Mouse (Mus musculus) heart, postnatal 14 days (tissue): ENCODE measurements around the gene Gng7. TPM values are rescaled to one million over a fixed set of nuclear protein-coding genes. Genes with fewer than 3 reads are reported as not detected.
A peak's percentile ranks its signal among the peaks of the same experiment; 100 is the strongest.

ENCODE experiments used
- DNase-seq, 2 experiments: peaks; one replicate each; pipeline ENCODE4 v3.0.0; 2021 to 2022
- intact Hi-C: fragments of 180-260 bp; cut with DNase I; formaldehyde crosslinking; loops from one replicate; pipeline ENCODE4 v1.15.1; 2025
- total RNA-seq, 2 experiments: library from RNA; stranded (reverse); gene quantifications; 2 replicates each; pipeline ENCODE4 v1.2.3; 2021

The Gng7 gene
- total RNA-seq, 2 experiments from 2014 or later = 0.27 to 0.31 TPM

- DNase-seq = no peak
- intact Hi-C loops = no loop called here
Observed at GRCm38 (mm10) chr10:80904709-80905108, 110.0 kb downstream of the Gng7 start.

GRCm38 (mm10) chr10:80904004-80904693 is 110.6 kb downstream of the Gng7 start:
- intact Hi-C loops = no loop called here
- DNase-seq = no peak

DNA sequence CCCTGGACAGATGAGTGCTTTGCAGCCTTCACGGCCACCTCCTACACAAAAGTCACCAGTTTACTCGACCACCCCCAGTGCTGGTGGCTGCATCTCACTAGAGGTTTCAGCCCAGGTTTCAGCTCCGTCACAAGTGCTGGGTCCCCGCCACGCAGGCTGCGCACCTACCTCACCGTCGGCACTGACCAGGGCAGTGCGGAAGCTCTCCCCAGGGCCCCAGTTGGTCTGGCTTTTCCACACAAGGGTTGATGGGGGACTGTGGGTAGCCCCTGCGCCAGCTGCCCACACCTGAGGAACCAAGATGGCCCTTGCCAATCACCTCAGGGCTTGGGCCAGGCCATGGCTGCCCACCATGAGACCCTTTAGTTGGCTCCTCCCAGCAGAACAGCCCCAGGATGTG is 111.5 kb downstream of the Gng7 start:
- intact Hi-C loops = no loop called here
- DNase-seq = no peak

GRCm38 (mm10) chr10:80902273-80902940 is 112.3 kb downstream of the Gng7 start:
- no peak for DNase-seq
- intact Hi-C loops = no loop called here

- intact Hi-C loops = no loop called here
- DNase-seq = no peak
Observed at GRCm38 (mm10) chr10:80901409-80902272, 113.1 kb downstream of the Gng7 start.

DNA sequence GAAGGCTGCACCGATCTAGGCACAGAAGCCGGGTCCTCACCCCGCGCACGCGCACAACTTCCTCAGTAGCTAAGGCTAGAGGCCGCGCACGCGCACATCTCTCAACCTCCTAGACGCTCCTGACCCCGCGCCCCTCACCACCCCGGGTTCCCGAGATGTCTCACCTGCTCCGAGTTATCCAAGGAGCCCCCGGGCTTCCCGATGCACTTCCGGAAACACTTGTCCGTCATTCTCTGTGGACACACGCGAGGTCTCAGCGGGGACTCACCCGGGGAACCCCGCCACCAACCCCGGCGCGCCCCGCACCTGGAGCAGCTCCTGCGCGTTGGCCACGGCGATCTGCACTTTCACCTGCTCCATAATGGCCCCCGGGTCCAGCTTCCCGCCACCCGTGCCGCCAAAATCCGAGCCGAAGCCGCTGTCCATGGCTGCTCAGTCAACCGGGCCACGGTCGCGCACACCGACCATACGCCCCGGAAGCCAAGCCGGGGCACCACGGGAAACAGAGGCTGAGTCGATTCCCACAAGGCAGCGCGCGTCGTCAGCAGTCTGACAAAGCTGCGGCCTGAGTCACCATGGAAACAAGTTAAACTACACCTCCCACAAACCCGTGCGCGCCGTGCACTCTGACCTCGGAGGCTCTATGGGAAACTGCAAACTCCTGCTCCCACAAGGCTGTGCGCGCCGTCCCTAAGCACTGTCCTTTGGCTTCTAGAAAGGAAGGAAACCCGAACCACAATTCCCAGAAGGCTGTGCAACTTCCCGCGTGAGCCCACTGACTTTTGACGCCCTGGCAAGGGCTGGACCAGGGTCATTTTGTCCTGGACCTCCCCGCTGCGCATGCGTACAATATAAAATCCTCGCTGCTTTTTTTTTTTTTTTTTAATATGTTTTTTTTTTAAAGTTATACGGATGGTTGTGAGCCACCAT is 114.2 kb downstream of the Gng7 start, which contains the start of gene Timm13:
Gene Timm13 (minus strand): TSS at position 652 of the 930 bp plus-strand sequence.
- DNase-seq = peak; percentile 95
- intact Hi-C loops = no loop called here

DNA sequence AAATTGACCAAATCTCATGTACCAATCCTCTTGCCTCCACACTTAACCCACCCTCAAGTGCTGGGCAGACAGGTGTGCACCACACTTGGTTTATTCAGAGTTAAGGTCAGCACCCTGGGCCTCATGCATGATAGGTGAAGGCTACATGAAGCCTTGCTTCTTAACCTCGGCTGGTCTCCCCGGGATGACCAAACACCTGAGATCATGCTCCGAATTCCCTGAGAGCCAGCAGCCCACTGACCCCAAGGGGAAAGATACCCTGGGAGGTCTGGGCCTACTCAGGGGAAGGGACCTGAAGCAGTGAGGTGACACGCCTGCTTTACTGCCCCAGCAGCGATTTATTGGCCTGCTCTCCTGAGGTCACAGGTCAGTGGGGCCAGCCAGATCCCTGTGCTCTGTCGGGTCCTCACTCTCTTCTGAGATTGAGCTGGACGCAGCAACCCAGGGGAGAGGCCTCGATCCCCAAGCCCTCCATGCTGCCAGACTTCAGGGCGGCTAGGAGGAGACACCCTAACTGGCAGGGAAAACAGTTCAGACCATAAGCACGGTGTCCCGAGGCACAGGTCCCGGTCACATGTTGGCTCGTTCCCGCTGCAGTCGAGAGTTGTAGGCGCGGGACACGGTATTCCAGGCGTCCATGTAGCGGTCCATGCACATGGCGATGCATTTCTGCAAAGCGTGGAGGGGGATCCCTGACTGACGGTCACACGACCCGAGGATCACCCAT is 115.0 kb downstream of the Gng7 start:
- DNase-seq = no peak
- intact Hi-C loops = no loop called here

- intact Hi-C loops = no loop called here
Observed at GRCm38 (mm10) chr10:80899074-80899473, 115.7 kb downstream of the Gng7 start.

More at GRCm38 (mm10) chr10:80899074-80899473, 115.7 kb downstream of the Gng7 start:
- no peak for DNase-seq

Other genes with a start within 250 kb of the Gng7 start
- gene Sf3a2, start 216.7 kb downstream of the Gng7 start, total RNA-seq = 10 to 100 TPM; 27.0 to 31.6 TPM
- 10 to 100 TPM; 35.7 to 36.3 TPM for gene Plekhj1, start 216.3 kb downstream of the Gng7 start, total RNA-seq
- gene Amh, start 209.7 kb downstream of the Gng7 start, total RNA-seq = under 1 TPM; 0.56 to 0.65 TPM
- gene Jsrp1, start 201.4 kb downstream of the Gng7 start, total RNA-seq = not detected
- gene Oaz1, start 188.3 kb downstream of the Gng7 start, total RNA-seq = 100 to 1,000 TPM; 893 to 962 TPM
- gene Lingo3, start 170.9 kb downstream of the Gng7 start, total RNA-seq = 1 to 10 TPM; 4.2 to 5.7 TPM
- 10 to 100 TPM; 21.3 to 28.3 TPM for gene Lsm7, start 159.7 kb downstream of the Gng7 start, total RNA-seq
- gene Sppl2b, start 159.7 kb downstream of the Gng7 start, total RNA-seq = 10 to 100 TPM; 26.6 to 28.5 TPM
- gene Tmprss9, start 143.1 kb downstream of the Gng7 start, total RNA-seq = not detected
- 100 to 1,000 TPM; 145 to 161 TPM for gene Timm13, start 114.0 kb downstream of the Gng7 start, total RNA-seq
- gene Lmnb2, start 96.7 kb downstream of the Gng7 start, total RNA-seq = 1 to 10 TPM; 5.1 to 7.0 TPM
- gene Gadd45b, start 84.9 kb downstream of the Gng7 start, total RNA-seq = 10 to 100 TPM; 13.6 to 17.2 TPM
- under 1 TPM in 1 of 2 experiments, not detected in 1; 0.10 TPM for gene Diras1, start 10.7 kb upstream of the Gng7 start, total RNA-seq
- 10 to 100 TPM; 13.6 to 14.8 TPM for gene Slc39a3, start 22.5 kb upstream of the Gng7 start, total RNA-seq
- gene Sgta, start 45.2 kb upstream of the Gng7 start, total RNA-seq = 10 to 100 TPM; 91.5 to 93.3 TPM
- gene Thop1, start 55.1 kb upstream of the Gng7 start, total RNA-seq = 10 to 100 TPM; 10.3 to 10.9 TPM
- under 1 TPM; 0.69 to 0.90 TPM for gene Creb3l3, start 83.9 kb upstream of the Gng7 start, total RNA-seq
- gene Map2k2, start 91.0 kb upstream of the Gng7 start, total RNA-seq = 100 to 1,000 TPM; 115 to 122 TPM
- 10 to 100 TPM; 40.8 to 43.2 TPM for gene Zbtb7a, start 120.3 kb upstream of the Gng7 start, total RNA-seq
- gene Pias4, start 153.0 kb upstream of the Gng7 start, total RNA-seq = 10 to 100 TPM; 15.2 to 18.3 TPM
- gene Eef2, start 161.7 kb upstream of the Gng7 start, total RNA-seq = 1,000 to 10,000 TPM; 1,113 to 1,165 TPM
- 10 to 100 TPM; 28.4 to 29.2 TPM for gene Dapk3, start 168.1 kb upstream of the Gng7 start, total RNA-seq
- not detected for gene 4930442H23Rik, start 168.9 kb upstream of the Gng7 start, total RNA-seq
- 1 to 10 TPM; 3.6 to 9.8 TPM for gene Nmrk2, start 187.1 kb upstream of the Gng7 start, total RNA-seq
- under 1 TPM; 0.12 TPM for gene Atcay, start 215.9 kb upstream of the Gng7 start, total RNA-seq
- gene Zfr2, start 218.2 kb upstream of the Gng7 start, total RNA-seq = 1 to 10 TPM; 2.7 to 3.4 TPM
- gene Matk, start 238.0 kb upstream of the Gng7 start, total RNA-seq = under 1 TPM; 0.26 to 0.51 TPM